Mouse (Mus musculus): Measurements from ENCODE around the gene Fam168b. TPM values are rescaled to one million over a fixed set of nuclear protein-coding genes. Genes with fewer than 3 reads are reported as not detected.

Gene Fam168b
- total RNA-seq, 2 experiments from 2014 or later: 30.3 to 62.0 TPM

GRCm38 (mm10) chr1:34852116-34852878 lies 9.4 kb upstream of the Fam168b start:
- ATAC-seq (ENCODE audit: poor library complexity, severe bottlenecking): no peak

- ATAC-seq (ENCODE audit: poor library complexity, severe bottlenecking): peak; percentile 31
Measured at GRCm38 (mm10) chr1:34851562-34851961, 8.7 kb upstream of the Fam168b start.

- ATAC-seq (ENCODE audit: poor library complexity, severe bottlenecking): no peak
Measured at GRCm38 (mm10) chr1:34850343-34851136, 7.7 kb upstream of the Fam168b start.

- peak; percentile 90 for ATAC-seq (ENCODE audit: poor library complexity, severe bottlenecking)
Measured at GRCm38 (mm10) chr1:34849745-34850342, 7.0 kb upstream of the Fam168b start, which contains the start of gene Plekhb2. Gene Plekhb2, plus strand, starts transcription at chr1:34849976.

- no peak for ATAC-seq (ENCODE audit: poor library complexity, severe bottlenecking)
Measured at GRCm38 (mm10) chr1:34847070-34847469, 4.2 kb upstream of the Fam168b start.

GRCm38 (mm10) chr1:34842389-34842861 lies 440 bp downstream of the Fam168b start:
- ATAC-seq (ENCODE audit: poor library complexity, severe bottlenecking): peak; percentile 48

- no peak for ATAC-seq (ENCODE audit: poor library complexity, severe bottlenecking)
Measured at GRCm38 (mm10) chr1:34841709-34842388, 1.0 kb downstream of the Fam168b start.

- peak; percentile 59 for ATAC-seq (ENCODE audit: poor library complexity, severe bottlenecking)
Measured at GRCm38 (mm10) chr1:34839241-34839640, 3.6 kb downstream of the Fam168b start.

- peak; percentile 40 for ATAC-seq (ENCODE audit: poor library complexity, severe bottlenecking)
Measured at GRCm38 (mm10) chr1:34837951-34838689, 4.7 kb downstream of the Fam168b start.

GRCm38 (mm10) chr1:34834904-34835303 lies 8.0 kb downstream of the Fam168b start:
- no peak for ATAC-seq (ENCODE audit: poor library complexity, severe bottlenecking)

GRCm38 (mm10) chr1:34831381-34831780 lies 11.5 kb downstream of the Fam168b start:
- no peak for ATAC-seq (ENCODE audit: poor library complexity, severe bottlenecking)

- no peak for ATAC-seq (ENCODE audit: poor library complexity, severe bottlenecking)
Measured at GRCm38 (mm10) chr1:34830934-34831333, 11.9 kb downstream of the Fam168b start.

- no peak for ATAC-seq (ENCODE audit: poor library complexity, severe bottlenecking)
Measured at GRCm38 (mm10) chr1:34828528-34829294, 14.2 kb downstream of the Fam168b start.

- peak; percentile 83 for ATAC-seq (ENCODE audit: poor library complexity, severe bottlenecking)
Measured at GRCm38 (mm10) chr1:34827900-34828299, 15.0 kb downstream of the Fam168b start.

- no peak for ATAC-seq (ENCODE audit: poor library complexity, severe bottlenecking)
Measured at GRCm38 (mm10) chr1:34825909-34826308, 17.0 kb downstream of the Fam168b start.

- ATAC-seq (ENCODE audit: poor library complexity, severe bottlenecking): no peak
Measured at GRCm38 (mm10) chr1:34824208-34824607, 18.7 kb downstream of the Fam168b start.

- ATAC-seq (ENCODE audit: poor library complexity, severe bottlenecking): peak; percentile 83
Measured at GRCm38 (mm10) chr1:34823353-34823752, 19.5 kb downstream of the Fam168b start.

- no peak for ATAC-seq (ENCODE audit: poor library complexity, severe bottlenecking)
Measured at GRCm38 (mm10) chr1:34822746-34823145, 20.1 kb downstream of the Fam168b start.

GRCm38 (mm10) chr1:34822003-34822402 lies 20.9 kb downstream of the Fam168b start:
- ATAC-seq (ENCODE audit: poor library complexity, severe bottlenecking): no peak
